ENCODE assay signal across 27 mouse cellular contexts in genomic region chr10:7163031-7163430, GRCm38 (mm10). TPM values are rescaled to one million over a fixed set of nuclear protein-coding genes. Genes with fewer than 3 reads are reported as not detected.
DNase-seq lines count a peak whose midpoint lies in the region; ATAC-seq and TF ChIP-seq lines count a peak whose summit lies in the region.
"Had no signal": no experiment of that assay in that cellular context is flagged by ENCODE, and none has a peak within 500 bp of the region (broad histone marks: within the 10 kb centered on the region; RNA-seq: fewer than 3 reads in every experiment).

No protein-coding gene starts in this region.

- 0 out of 2 replicates have a peak, but pooled peaks cover 7% of the 10 kb centered on the region for H3K9me3 ChIP-seq in limb, embryonic 12.5 days
- H3K9me3 ChIP-seq in limb, embryonic 10.5 days (replicated peaks), result no peaks in the 10 kb centered on the region
- H3K9me3 ChIP-seq in hindbrain, embryonic 13.5 days, result no peaks in the 10 kb centered on the region
- H3K9me3 ChIP-seq: heart, embryonic 15.5 days; liver, embryonic 15.5 days; lung, embryonic 15.5 days; neural tube, embryonic 12.5 days had no signal

- no peak overlapping the region for H3K9ac ChIP-seq in limb, embryonic 12.5 days (replicated peaks)
- no peak overlapping the region for H3K9ac ChIP-seq in hindbrain, embryonic 13.5 days
- H3K9ac ChIP-seq: heart, embryonic 15.5 days; liver, embryonic 15.5 days; lung, embryonic 15.5 days; neural tube, embryonic 12.5 days had no signal

- H3K36me3 ChIP-seq in limb, embryonic 12.5 days, result peaks cover 4% of the 10 kb centered on the region; the same call in 1 of the 2 replicates
- 0 out of 2 replicates have a peak, but pooled peaks cover 5% of the 10 kb centered on the region for H3K36me3 ChIP-seq in limb, embryonic 10.5 days
- no peaks in the 10 kb centered on the region for H3K36me3 ChIP-seq in hindbrain, embryonic 13.5 days
- H3K36me3 ChIP-seq: heart, embryonic 15.5 days; liver, embryonic 15.5 days; lung, embryonic 15.5 days; neural tube, embryonic 12.5 days had no signal

- H3K27ac ChIP-seq in limb, embryonic 12.5 days, result 0 out of 2 replicates have a peak overlapping the region, but pooled peaks have one; percentile 29
- H3K27ac ChIP-seq in limb, embryonic 10.5 days, result no peak overlapping the region
- peak overlapping the region; percentile 20; the same call in 1 of the 2 replicates for H3K27ac ChIP-seq in hindbrain, embryonic 13.5 days
- H3K27ac ChIP-seq: gastrocnemius, adult 2 months; heart, embryonic 15.5 days; kidney, postnatal 0 days; left cerebral cortex, adult 2 months; liver, embryonic 15.5 days; lung, embryonic 15.5 days; neural tube, embryonic 12.5 days had no signal

- no peak for ATAC-seq in limb, embryonic 12.5 days (ENCODE audit: insufficient number of reproducible peaks, insufficient read depth, low FRiP score, low TSS enrichment, low read depth)
- ATAC-seq in hindbrain, embryonic 13.5 days (ENCODE audit: low FRiP score), result peak; percentile 22; the same call in 1 of the 2 replicates
- ATAC-seq: activated CD4-positive, CD25-positive, alpha-beta regulatory T cell, adult 4 months had no signal

- DNase-seq in limb, embryonic 10.5 days (ENCODE audit: low spot score), result no peak
- peak; percentile 11 for DNase-seq in MN1 (ENCODE audit: low spot score)
- DNase-seq in brain, embryonic 14.5 days (ENCODE audit: low read depth), result peak; percentile 74
- DNase-seq in adrenal gland, postnatal 14 days, result no peak
- DNase-seq in gastrocnemius, adult 8-10 months (ENCODE audit: low spot score in 2 of 2), result no peak
- DNase-seq: adrenal gland, adult 8-10 months; cerebellum, adult 8-10 months; cerebellum, postnatal 36 days; gastrocnemius, adult 2 months; heart, postnatal 36 days; kidney, adult 2 months; liver; lung, postnatal 36 days; right cerebral cortex, postnatal 4 days; thymus, adult 18-20 months; thymus, postnatal 36 days had no signal

- peaks cover 43% of the 10 kb centered on the region for H3K4me1 ChIP-seq in limb, embryonic 12.5 days (replicated peaks)
- H3K4me1 ChIP-seq in limb, embryonic 10.5 days, result peaks cover 18% of the 10 kb centered on the region
- peaks cover 21% of the 10 kb centered on the region for H3K4me1 ChIP-seq in hindbrain, embryonic 13.5 days (replicated peaks)

- 69% methylated on average over 12 of the region's 12 CpGs for WGBS in limb, embryonic 12.5 days
- WGBS in limb, embryonic 10.5 days, result 88% methylated on average over 12 of the region's 12 CpGs
- WGBS in hindbrain, embryonic 13.5 days, result 61% methylated on average over 12 of the region's 12 CpGs

- H3K4me3 ChIP-seq in limb, embryonic 12.5 days (replicated peaks), result no peak overlapping the region
- H3K4me3 ChIP-seq in limb, embryonic 10.5 days, result no peak overlapping the region
- no peak overlapping the region for H3K4me3 ChIP-seq in hindbrain, embryonic 13.5 days
- H3K4me3 ChIP-seq: erythroblast, embryonic 14.5 days; gastrocnemius, adult 2 months; heart, embryonic 15.5 days; left cerebral cortex, adult 2 months; liver, embryonic 15.5 days; lung, embryonic 15.5 days; neural tube, embryonic 12.5 days had no signal

- H3K4me2 ChIP-seq in limb, embryonic 12.5 days, result no peak overlapping the region
- no peak overlapping the region for H3K4me2 ChIP-seq in hindbrain, embryonic 13.5 days
- H3K4me2 ChIP-seq: heart, embryonic 15.5 days; liver, embryonic 15.5 days; lung, embryonic 15.5 days; neural tube, embryonic 12.5 days had no signal

- H3K27me3 ChIP-seq in limb, embryonic 12.5 days, result no peaks in the 10 kb centered on the region
- no peaks in the 10 kb centered on the region for H3K27me3 ChIP-seq in limb, embryonic 10.5 days (ENCODE audit: low read depth, poor library complexity, severe bottlenecking)
- H3K27me3 ChIP-seq in hindbrain, embryonic 13.5 days, result no peaks in the 10 kb centered on the region
- H3K27me3 ChIP-seq: heart, embryonic 15.5 days; liver, embryonic 15.5 days; lung, embryonic 15.5 days; neural tube, embryonic 12.5 days had no signal

- no peak for TF ChIP-seq CTCF in brain, embryonic 14.5 days (IDR thresholded peaks at IDR 0.05; ENCODE audit: borderline replicate concordance, extremely low read depth, insufficient read depth, insufficient read length)

- no peak for TF ChIP-seq POLR2A in brain, embryonic 14.5 days (IDR thresholded peaks at IDR 0.05; ENCODE audit: borderline replicate concordance, extremely low read depth, insufficient read depth, insufficient read length, poor library complexity, severe bottlenecking)

RNA-seq across cellular contexts. Expression of gene Cnksr3, which starts 49.0 kb away (rescaled TPM):
- 14.4 and 16.3 TPM in 2 replicates for polyA plus RNA-seq in limb, embryonic 12.5 days (2016; fragmentation: Nextera tagmentation; extraction: Ambion mirVana)
- polyA plus RNA-seq in limb, embryonic 10.5 days (2016; fragmentation: Nextera tagmentation; extraction: Ambion mirVana), result 9.6 and 11.4 TPM in 2 replicates
- 3.8 and 3.9 TPM in 2 replicates for polyA plus RNA-seq in brain, embryonic 14.5 days (2012; rRNA removed)
- polyA plus RNA-seq in hindbrain, embryonic 13.5 days (2015; fragmentation: Nextera tagmentation; extraction: Ambion mirVana), result 3.0 and 3.4 TPM in 2 replicates
- 10.1 and 11.0 TPM in 2 replicates for total RNA-seq in adrenal gland, postnatal 14 days (2021)
- total RNA-seq in gastrocnemius, adult 8-10 months (2022), result 1 to 10 TPM; 2.6 to 7.0 (median 3.5) TPM
- total RNA-seq: MEL had no signal

Comparison
In these comparisons a context has a peak if more than half of its experiments do, and no peak if none do; other contexts are left out.
1. DNase-seq: peak in MN1 (single experiment) and brain, embryonic 14.5 days (single experiment); none in limb, embryonic 10.5 days (single experiment), adrenal gland, postnatal 14 days (single experiment) and gastrocnemius, adult 8-10 months (0 of 2).